Mouse (Mus musculus): ENCODE data around the gene Letmd1. TPM values are rescaled to one million over a fixed set of nuclear protein-coding genes. Genes with fewer than 3 reads are reported as not detected.
A peak's percentile ranks its signal among the peaks of the same experiment; 100 is the strongest.

Gene Letmd1
- polyA plus RNA-seq, 1 experiment from 2014 or later = 57.9 TPM

DNA sequence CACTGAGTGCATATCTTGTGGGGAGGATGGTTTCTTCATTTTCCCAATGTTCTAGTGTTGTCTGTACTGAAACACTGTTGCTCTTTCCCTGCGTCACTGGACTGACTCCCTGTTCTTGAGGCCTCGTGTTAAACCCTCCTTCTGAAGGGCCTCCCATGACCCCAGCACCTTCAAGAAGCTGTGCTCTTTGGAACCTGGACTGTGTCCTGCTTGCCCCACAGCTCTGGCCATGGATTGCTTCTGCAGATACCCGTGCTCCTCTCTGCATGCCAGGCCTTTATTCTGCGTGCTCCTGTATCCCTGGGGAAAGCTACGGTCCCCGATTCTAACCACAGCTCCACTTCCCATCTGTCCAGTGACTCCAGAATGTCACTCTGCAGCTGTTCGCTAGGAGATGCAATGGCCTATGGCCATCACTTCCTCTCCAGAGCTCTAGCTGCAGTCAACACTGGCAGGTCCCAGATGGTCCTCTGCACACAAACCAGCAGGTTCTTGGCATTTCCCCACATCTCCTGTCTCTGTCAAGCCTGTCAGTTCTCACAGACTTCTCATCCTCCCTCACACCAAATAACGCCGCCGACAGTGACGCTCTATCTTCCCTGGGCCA, 38.8 kb upstream of the Letmd1 start:
- Histone ChIP-seq H3K4me2 (no peak overlapping the region), H3K27ac (replicated peaks) (no peak overlapping the region), H3K9ac (no peak overlapping the region), H3K9me3 (no peaks in the 10 kb centered on the region), H3K4me3 (no peak overlapping the region), H3K36me3 (no peaks in the 10 kb centered on the region), H3K4me1 (replicated peaks) (no peaks in the 10 kb centered on the region), H3K27me3 (peaks cover 13% of the 10 kb centered on the region)
- 72% methylated on average over 11 of the region's 11 CpGs for WGBS
- ATAC-seq (ENCODE audit: low read depth) = no peak

DNA sequence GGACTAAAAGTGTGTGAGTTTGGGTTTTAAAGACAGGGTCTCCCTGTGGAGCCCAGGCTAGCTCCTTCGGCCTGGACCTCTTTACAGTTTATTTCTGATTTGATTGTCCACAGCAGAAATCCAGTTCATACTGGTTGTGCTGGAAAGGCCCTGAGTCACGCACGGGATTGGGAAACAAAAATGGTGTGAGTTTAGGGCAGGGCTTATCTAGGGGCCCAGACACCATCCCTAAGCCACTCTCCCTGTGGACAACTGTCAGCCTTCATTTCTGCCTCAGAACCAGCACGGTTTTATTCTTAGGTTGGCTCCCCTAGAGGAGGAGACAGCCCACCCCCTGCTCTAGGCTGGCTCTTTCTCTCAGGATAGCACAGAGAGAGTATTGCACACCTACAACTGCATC, 35.6 kb upstream of the Letmd1 start:
- H3K27me3 ChIP-seq = no peaks in the 10 kb centered on the region
- no peaks in the 10 kb centered on the region for H3K9me3 ChIP-seq
- H3K9ac ChIP-seq = no peak overlapping the region
- no peak for ATAC-seq (ENCODE audit: low read depth)
- no peak overlapping the region for H3K4me2 ChIP-seq
- no peak overlapping the region for H3K27ac ChIP-seq (replicated peaks)
- H3K4me3 ChIP-seq = no peak overlapping the region
- H3K36me3 ChIP-seq = no peaks in the 10 kb centered on the region
- 72% methylated on average over 4 of the region's 4 CpGs for WGBS
- H3K4me1 ChIP-seq (replicated peaks) = no peaks in the 10 kb centered on the region

DNA sequence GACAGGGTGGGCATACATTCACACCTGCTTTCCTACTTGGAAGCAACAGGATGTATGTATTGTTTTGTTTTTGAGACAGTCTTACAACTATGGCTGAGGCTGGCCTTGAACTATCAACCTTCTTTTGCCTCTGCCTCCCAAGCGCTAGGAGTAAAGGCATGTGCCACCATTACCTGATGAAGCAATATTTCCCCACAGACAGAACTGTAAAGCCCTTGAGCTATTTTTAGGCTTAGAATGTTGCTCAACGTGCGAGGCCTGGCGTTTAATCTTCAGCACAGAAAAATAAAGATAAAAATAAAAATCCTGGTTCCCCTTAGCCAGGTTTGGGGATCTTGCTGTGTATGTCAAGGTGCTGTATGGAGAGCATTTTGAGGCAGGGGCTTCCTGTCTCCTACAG, 32.7 kb upstream of the Letmd1 start:
- Histone ChIP-seq H3K4me1 (replicated peaks) (no peaks in the 10 kb centered on the region), H3K9ac (no peak overlapping the region), H3K9me3 (no peaks in the 10 kb centered on the region), H3K4me2 (no peak overlapping the region), H3K27ac (replicated peaks) (no peak overlapping the region), H3K27me3 (no peaks in the 10 kb centered on the region), H3K36me3 (no peaks in the 10 kb centered on the region), H3K4me3 (no peak overlapping the region)
- ATAC-seq (ENCODE audit: low read depth) = no peak
- WGBS = 88% methylated on average over 4 of the region's 4 CpGs

DNA sequence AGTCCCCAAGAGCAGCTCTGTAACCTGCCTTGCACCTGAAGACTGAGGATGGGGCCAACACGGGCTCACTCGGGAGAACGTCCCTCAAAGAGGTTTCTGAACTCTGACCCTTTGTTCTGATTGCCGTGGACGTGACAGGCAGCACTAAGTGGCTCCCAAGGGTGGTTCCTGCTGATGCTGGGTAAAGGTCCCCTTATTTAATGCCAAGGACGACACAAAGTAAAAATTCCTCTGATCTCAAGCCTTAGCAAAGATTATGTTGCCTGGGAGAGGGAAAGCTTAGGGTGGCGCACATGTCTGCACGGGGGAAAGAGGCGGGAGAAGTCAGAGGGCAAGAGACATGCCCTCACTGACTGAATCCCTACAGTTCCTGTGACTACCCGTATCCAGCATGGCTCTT, 32.3 kb upstream of the Letmd1 start:
- no peak overlapping the region for H3K27ac ChIP-seq (replicated peaks)
- H3K4me1 ChIP-seq (replicated peaks) = no peaks in the 10 kb centered on the region
- no peak for ATAC-seq (ENCODE audit: low read depth)
- H3K36me3 ChIP-seq = no peaks in the 10 kb centered on the region
- no peak overlapping the region for H3K9ac ChIP-seq
- no peak overlapping the region for H3K4me3 ChIP-seq
- H3K9me3 ChIP-seq = no peaks in the 10 kb centered on the region
- WGBS = 69% methylated on average over 10 of the region's 10 CpGs
- no peaks in the 10 kb centered on the region for H3K27me3 ChIP-seq
- H3K4me2 ChIP-seq = no peak overlapping the region

DNA sequence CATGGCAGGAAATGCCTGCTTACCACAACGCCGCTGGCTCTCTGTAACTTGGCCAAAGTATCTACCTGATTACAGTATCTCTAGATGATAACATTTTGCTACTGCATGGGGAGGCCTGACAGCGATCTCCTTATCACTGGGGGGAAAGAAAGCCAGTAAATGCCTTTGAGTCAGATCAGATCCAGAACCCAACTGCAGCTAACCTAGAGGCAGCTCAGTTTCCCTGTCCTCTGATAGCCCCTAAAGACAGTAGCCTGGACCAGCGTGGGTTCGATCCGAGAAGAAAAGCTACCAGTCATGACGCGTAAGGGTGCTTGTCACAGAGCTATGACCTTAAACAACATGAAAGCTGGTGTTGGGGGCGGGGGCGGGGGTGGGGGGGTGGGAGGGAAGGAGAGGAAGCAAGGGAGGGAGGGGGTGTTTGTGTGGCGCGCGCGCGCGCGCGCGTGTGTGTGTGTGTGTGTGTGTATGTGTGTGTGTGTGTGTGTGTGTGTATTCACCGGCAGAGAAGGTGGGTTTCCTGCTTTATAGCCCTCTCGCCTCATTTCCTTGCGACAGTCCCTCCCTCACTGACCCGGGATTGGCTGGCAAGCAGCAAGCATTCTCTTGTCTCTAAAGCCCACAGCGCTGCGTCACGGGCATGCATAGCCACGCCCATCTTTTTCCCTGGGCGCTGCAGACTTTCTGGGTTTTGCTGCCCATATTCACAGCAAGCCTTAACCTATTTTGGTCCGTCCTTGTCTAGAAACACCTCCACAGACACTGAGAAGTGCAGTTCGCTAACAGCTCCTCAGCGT, 25.5 kb upstream of the Letmd1 start:
- H3K27ac ChIP-seq (replicated peaks) = peak overlapping the region; percentile 81
- 8% methylated on average over 19 of the region's 31 CpGs for WGBS
- H3K27me3 ChIP-seq = no peaks in the 10 kb centered on the region
- H3K4me3 ChIP-seq = peak overlapping the region; percentile 42
- H3K9me3 ChIP-seq = no peaks in the 10 kb centered on the region
- peak overlapping the region; percentile 75 for H3K9ac ChIP-seq
- peak; percentile 98 for ATAC-seq (ENCODE audit: low read depth)
- H3K36me3 ChIP-seq = no peaks in the 10 kb centered on the region
- H3K4me1 ChIP-seq (replicated peaks) = peaks cover 10% of the 10 kb centered on the region
- H3K4me2 ChIP-seq = peak overlapping the region; percentile 62

- no peak for ATAC-seq (ENCODE audit: low read depth)
- H3K27me3 ChIP-seq = no peaks in the 10 kb centered on the region
- no peak overlapping the region for H3K9ac ChIP-seq
- H3K9me3 ChIP-seq = no peaks in the 10 kb centered on the region
- no peak overlapping the region for H3K27ac ChIP-seq (replicated peaks)
- WGBS = 94% methylated on average over 2 of the region's 2 CpGs
- H3K36me3 ChIP-seq = no peaks in the 10 kb centered on the region
- H3K4me1 ChIP-seq (replicated peaks) = peaks cover 17% of the 10 kb centered on the region
- H3K4me3 ChIP-seq = no peak overlapping the region
- no peak overlapping the region for H3K4me2 ChIP-seq
Observed at GRCm38 (mm10) chr15:100446887-100447286, 21.9 kb upstream of the Letmd1 start.

GRCm38 (mm10) chr15:100448572-100448971, 20.3 kb upstream of the Letmd1 start:
- no peak for ATAC-seq (ENCODE audit: low read depth)
- Histone ChIP-seq H3K4me1 (replicated peaks) (peaks cover 14% of the 10 kb centered on the region), H3K27me3 (no peaks in the 10 kb centered on the region), H3K9me3 (no peaks in the 10 kb centered on the region), H3K9ac (no peak overlapping the region), H3K27ac (replicated peaks) (no peak overlapping the region), H3K36me3 (no peaks in the 10 kb centered on the region), H3K4me3 (no peak overlapping the region), H3K4me2 (no peak overlapping the region)
- WGBS = 73% methylated on average over 4 of the region's 4 CpGs

- Histone ChIP-seq H3K4me2 (no peak overlapping the region), H3K9me3 (no peaks in the 10 kb centered on the region)
Observed at GRCm38 (mm10) chr15:100449495-100449894, 19.3 kb upstream of the Letmd1 start.

GRCm38 (mm10) chr15:100451245-100451644, 17.6 kb upstream of the Letmd1 start:
- H3K4me1 ChIP-seq (replicated peaks) = 0 out of 2 replicates have a peak, but pooled peaks cover 7% of the 10 kb centered on the region
- no peaks in the 10 kb centered on the region for H3K27me3 ChIP-seq
- no peak overlapping the region for H3K4me2 ChIP-seq
- H3K36me3 ChIP-seq = no peaks in the 10 kb centered on the region
- 60% methylated on average over 16 of the region's 16 CpGs for WGBS
- no peak overlapping the region for H3K4me3 ChIP-seq
- ATAC-seq (ENCODE audit: low read depth) = peak; percentile 15; the same call in 1 of the 2 replicates
- no peak overlapping the region for H3K9ac ChIP-seq
- no peak overlapping the region for H3K27ac ChIP-seq (replicated peaks)
- H3K9me3 ChIP-seq = no peaks in the 10 kb centered on the region

More at GRCm38 (mm10) chr15:100449495-100449894, 19.3 kb upstream of the Letmd1 start:
- no peaks in the 10 kb centered on the region for H3K27me3 ChIP-seq
- no peaks in the 10 kb centered on the region for H3K36me3 ChIP-seq
- no peak overlapping the region for H3K9ac ChIP-seq
- no peak for ATAC-seq (ENCODE audit: low read depth)
- H3K27ac ChIP-seq (replicated peaks) = no peak overlapping the region
- 0 out of 2 replicates have a peak, but pooled peaks cover 7% of the 10 kb centered on the region for H3K4me1 ChIP-seq (replicated peaks)
- 90% methylated on average over 3 of the region's 3 CpGs for WGBS
- H3K4me3 ChIP-seq = no peak overlapping the region

DNA sequence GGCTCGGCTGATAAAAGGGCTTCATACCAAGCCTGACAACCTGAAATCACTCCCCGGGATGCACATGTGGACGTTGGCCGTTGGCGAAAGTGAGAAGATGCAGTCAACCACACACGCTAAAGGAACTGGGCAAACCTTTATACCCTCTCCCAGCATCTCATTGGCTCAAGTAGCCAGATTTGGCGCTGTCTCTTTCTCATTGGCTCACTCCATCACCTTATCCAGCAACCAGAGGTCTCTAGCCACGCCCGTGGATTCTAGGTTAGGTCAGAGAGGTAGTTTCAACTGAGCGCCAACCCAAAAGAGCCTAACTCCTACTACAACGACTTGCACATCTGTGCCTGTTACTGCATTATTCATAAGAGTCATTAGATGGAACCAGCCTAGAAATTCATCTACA, 16.3 kb upstream of the Letmd1 start:
- 81% methylated on average over 11 of the region's 11 CpGs for WGBS
- H3K4me2 ChIP-seq = no peak overlapping the region
- no peak overlapping the region for H3K27ac ChIP-seq (replicated peaks)
- H3K4me1 ChIP-seq (replicated peaks) = 0 out of 2 replicates have a peak, but pooled peaks cover 9% of the 10 kb centered on the region
- no peak for ATAC-seq (ENCODE audit: low read depth)
- H3K4me3 ChIP-seq = no peak overlapping the region
- H3K9me3 ChIP-seq = no peaks in the 10 kb centered on the region
- H3K27me3 ChIP-seq = no peaks in the 10 kb centered on the region
- no peaks in the 10 kb centered on the region for H3K36me3 ChIP-seq
- H3K9ac ChIP-seq = no peak overlapping the region

DNA sequence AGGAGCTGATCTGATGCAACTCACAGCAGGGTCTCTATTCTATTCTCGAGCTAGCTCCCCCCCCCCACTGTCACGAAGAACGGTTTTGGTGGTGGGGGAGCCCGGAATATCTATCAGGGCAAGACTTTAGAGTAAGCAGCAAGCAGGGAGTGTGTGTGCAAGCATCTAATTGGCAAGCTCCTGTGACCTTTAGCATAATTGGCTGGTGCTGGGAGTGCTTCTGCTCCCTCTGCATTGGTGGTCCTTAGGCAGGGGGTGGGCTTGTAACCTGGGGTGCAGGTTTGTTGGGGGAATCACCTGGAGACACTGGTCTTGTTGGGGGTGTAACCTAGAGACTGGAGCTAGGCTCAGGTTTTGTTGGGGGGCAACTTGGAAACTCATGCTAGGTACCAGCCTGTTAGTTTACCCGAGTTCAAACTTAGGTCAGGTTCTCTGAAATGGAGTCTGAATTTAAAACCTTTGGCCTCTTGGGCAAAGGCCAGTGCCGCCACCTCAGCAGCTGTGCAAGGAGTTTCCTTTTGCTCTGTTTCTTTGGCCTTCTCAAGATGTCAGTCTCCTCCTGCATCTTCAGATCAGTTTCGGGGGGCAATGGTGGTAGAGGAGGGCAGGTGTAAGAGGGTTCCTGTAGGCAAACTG, 12.3 kb upstream of the Letmd1 start:
- Histone ChIP-seq H3K36me3 (no peaks in the 10 kb centered on the region), H3K27ac (replicated peaks) (no peak overlapping the region), H3K9ac (no peak overlapping the region), H3K4me1 (replicated peaks) (0 out of 2 replicates have a peak, but pooled peaks cover 8% of the 10 kb centered on the region), H3K4me2 (no peak overlapping the region), H3K27me3 (peaks cover 10% of the 10 kb centered on the region; the same call in 1 of the 2 replicates), H3K9me3 (no peaks in the 10 kb centered on the region), H3K4me3 (no peak overlapping the region)
- no peak for ATAC-seq (ENCODE audit: low read depth)
- WGBS = 70% methylated on average over 7 of the region's 7 CpGs

DNA sequence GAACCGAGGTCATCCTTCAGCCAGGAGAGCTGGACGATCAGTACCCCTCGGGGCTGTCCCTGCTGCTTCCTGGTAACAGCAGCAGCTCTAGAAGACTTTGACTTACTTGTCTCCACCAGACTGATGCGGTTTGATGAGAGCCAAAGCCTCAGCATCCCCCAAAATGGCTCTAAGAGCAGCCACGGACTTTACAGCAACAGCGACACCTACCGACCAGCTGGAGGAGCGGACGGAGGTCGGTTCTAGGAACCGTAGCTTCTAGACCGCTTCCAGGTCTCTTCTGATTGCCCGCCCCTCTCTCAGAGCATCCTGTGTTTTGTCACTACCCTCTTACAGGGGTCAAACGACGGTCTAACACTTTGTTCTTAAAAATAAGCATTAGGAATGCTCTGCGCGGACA, 11.5 kb upstream of the Letmd1 start:
- Histone ChIP-seq H3K4me2 (0 out of 2 replicates have a peak overlapping the region, but pooled peaks have one; percentile 11), H3K4me3 (no peak overlapping the region), H3K27me3 (peaks cover 10% of the 10 kb centered on the region; the same call in 1 of the 2 replicates), H3K4me1 (replicated peaks) (0 out of 2 replicates have a peak, but pooled peaks cover 12% of the 10 kb centered on the region), H3K27ac (replicated peaks) (no peak overlapping the region), H3K9me3 (no peaks in the 10 kb centered on the region), H3K9ac (0 out of 2 replicates have a peak overlapping the region, but pooled peaks have one; percentile 38), H3K36me3 (no peaks in the 10 kb centered on the region)
- WGBS = 9% methylated on average over 17 of the region's 17 CpGs
- peak; percentile 71; the same call in 1 of the 2 replicates for ATAC-seq (ENCODE audit: low read depth)

All from neural tube, embryonic 13.5 days (tissue).